Mouse (Mus musculus) monocyte, adult 2 months (primary cell): ENCODE results near the gene Themis3.
"Not testable (repeated sequence)": the region's sequence is repeated elsewhere in the genome, so short reads cannot be mapped to it uniquely, and the experiment has no call there.

ENCODE experiments used
- DNase-seq, 2 experiments: peaks; one replicate each; pipeline ENCODE4 v3.0.0; 2022; ENCODE audit warnings: low spot score in 2 of 2, low read depth in 1 of 2

Gene Themis3

DNA sequence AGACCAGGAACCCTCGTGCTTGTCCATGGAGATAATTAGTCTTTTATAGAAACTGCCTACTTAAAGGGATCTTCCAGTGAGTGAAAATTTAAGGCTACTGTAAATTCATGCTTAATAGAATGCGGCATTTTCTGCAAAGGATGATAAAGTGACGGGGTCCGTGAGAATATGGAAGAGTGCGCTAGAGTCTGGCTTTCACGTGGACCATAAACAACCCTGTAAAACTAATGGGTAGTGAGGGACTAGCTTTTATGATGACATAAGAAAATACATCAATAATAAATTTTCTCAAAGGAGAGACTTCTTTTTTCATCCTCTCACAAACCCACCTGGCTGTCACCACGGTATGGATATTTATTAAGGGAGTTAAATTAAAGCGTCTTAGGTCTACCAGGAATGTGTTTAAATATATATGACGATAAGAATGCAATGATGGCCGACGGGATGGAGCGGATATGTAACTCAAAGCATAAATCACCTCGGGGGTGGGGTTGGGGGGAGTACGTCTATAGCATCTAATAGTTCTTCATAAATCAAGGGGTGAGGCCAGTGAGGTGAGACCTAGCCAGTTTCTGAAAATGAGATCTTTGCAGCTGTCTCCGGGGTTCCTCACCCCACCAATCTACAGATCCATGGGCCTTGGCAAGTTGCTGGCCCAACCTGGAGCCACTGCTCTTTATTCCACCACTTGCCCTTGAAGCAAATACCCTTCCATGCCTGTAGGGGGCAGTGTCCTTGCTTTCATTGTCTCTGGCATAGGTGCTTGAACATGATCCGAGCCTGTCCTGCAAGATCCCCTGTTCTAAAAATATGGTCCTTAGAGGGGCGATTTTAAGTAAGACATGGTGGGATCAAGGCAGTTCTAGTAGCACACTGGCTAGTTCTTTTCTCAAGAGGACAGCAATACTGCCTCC lies 35.8 kb downstream of the Themis3 start:
- DNase-seq: no peak

DNA sequence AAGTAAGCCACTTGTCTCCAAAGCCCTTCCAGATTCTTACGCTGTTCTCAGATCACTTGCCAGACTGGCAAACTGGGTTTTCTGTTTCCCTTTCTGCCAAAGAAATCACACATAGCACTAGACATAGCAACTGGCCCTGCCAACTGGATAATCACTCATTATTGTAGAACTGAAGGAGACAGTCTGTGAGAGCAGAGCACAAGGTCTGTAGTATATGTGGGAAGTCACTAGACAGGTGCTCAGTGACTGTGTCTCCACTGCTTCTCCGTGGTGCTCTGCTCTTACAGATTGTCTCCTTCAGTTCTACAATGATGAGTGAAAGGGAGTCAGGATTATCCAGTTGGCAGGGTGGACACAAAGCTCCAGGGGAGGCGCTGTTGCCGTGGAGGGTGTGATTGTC lies 41.7 kb downstream of the Themis3 start:
- no peak for DNase-seq

GRCm38 (mm10) chr17:66550486-66550885 lies 43.9 kb downstream of the Themis3 start:
- no peak for DNase-seq

DNA sequence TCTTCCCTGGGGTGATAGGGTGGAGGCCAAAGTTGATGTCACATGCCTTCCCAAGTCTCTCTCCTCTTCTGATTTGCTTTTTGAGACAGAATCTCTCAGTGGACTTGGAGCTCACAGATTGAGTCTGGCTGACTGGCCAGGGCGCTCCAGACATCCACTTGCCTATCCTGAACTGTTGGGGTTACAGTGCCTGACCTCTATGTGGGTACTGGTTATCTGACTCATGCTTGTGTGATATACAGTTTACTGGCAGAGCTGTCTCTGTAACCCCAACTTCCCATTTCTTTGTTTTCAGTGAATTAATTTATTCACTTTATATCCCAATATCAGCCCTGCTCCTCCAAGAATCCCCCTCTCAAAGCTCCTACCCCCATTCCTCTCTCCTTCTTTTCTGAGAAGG lies 62.1 kb downstream of the Themis3 start:
- DNase-seq: no peak

GRCm38 (mm10) chr17:66523396-66523795 lies 71.0 kb downstream of the Themis3 start:
- no peak for DNase-seq

- DNase-seq: not testable (repeated sequence)
These were observed 71.8 kb downstream of the Themis3 start for GRCm38 (mm10) chr17:66522631-66523030.

DNA sequence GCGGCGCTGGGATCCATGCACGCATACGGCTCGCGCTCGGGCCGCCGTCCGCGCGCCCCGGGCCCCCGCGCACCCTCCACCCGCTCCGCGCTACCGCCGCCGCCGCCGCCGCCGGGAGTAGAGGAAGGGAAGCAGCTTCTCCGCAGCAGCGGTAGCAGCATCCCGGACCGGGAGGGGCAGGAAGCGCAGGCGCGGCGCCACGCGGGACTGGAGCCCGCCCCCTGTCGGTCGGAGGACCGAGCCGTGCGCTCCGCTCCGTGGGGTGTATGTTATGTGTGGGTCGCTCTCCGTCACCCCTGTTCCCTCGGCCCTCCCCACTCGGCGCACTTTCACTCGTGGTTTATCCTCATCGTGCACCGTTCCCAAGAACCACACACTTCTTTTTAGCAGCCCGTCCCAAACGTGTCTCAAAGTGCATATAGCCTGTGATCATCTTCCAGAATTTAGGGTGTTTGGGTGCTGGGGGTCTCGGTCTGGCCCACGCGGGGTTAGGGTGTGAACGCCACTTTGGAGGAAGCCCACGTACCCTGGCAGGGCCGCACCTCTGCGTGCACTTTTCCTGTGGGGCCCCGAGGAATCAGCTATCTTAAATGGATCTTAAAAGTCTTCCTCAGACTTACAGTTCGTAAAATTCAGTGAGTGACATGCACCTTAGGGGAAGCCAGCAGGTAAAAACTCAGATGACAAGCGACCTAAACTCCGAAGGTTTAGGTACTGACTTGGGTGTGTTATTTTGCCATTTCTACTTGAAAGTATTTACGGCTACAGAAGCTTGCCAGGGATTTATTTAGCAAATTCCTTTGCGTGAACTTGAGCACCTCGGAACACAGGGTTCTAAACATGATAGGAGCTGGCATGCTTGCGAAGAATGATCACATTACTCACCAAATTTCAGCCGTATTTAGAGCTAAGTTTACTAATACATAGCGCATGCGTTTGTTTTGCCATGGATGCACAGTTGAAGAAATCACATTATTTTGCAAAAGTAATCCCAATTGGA lies 74.6 kb downstream of the Themis3 start, which contains the start of gene Rab12:
Gene Rab12 (minus strand): TSS at position 176 of the 1,000 bp plus-strand sequence.
- DNase-seq: peak; percentile 54 to 77

DNA sequence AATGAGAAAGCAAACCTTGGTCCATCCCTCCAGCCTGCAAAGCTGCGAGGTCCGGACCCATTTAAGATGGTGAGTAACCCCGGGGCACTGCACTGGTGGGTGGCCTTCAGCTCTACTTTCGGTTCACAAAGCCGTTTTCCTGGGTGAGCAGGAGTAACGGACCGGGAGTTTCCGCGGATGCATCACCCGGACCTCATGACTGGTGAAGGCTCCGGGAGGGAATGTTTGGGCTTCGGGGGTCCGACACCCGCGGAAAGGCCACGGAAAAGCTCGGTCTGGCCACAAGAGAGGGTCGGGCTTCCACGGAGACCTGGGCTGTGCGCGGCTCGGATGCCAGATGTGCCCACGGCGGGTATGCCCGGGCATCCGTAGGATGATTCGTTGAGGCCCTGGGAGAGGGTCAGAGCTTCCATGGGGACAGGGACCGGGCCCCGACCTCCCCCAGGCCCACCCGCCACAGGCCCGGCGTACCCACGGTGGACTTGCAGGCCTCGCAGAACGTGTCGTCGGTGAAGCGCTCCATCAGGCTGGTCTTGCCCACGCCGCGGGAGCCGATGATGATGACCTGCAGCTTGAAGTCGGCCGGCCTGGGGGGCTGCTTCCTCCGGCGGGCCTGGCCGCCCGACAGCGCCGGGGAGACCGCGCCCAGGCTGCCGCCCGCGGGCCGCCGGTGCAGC lies 75.4 kb downstream of the Themis3 start:
- peak in 1 of 2 experiments; percentile 18 for DNase-seq

GRCm38 (mm10) chr17:66516953-66517352 lies 77.5 kb downstream of the Themis3 start:
- DNase-seq: no peak

DNA sequence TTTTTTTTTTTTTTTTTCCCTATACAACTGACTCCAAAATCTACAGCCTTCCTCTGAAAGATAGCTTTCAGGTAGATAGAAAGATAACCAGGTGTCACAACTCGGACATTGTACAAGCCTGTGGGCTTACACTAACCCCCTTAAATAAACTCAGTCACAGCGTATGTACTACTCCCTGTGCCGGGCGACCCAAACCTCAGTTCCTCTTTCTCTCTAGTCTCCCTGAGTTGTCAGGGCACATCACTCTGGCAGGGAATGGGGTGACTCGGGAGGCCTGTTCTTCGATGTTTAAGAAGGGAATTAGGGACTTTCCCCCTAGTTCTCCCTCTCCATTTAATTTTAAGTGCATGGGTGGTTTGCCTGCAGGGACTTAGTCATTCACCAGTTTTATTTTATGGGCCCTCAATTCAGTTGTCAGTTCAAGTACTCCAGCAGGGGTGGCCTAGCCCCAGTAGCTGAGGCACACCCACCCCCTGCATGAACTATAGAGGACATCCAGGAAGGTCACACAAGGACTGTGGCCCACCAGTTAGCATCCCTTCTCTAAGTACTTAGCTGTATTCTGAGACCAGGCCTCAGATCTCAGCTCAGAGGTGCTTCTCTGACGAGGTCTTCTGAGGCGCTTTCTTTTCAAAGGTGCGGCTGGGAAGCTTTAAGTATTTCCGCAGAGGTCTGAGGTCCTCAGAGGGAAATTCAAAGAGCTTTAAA lies 80.0 kb downstream of the Themis3 start:
- DNase-seq: no peak

DNA sequence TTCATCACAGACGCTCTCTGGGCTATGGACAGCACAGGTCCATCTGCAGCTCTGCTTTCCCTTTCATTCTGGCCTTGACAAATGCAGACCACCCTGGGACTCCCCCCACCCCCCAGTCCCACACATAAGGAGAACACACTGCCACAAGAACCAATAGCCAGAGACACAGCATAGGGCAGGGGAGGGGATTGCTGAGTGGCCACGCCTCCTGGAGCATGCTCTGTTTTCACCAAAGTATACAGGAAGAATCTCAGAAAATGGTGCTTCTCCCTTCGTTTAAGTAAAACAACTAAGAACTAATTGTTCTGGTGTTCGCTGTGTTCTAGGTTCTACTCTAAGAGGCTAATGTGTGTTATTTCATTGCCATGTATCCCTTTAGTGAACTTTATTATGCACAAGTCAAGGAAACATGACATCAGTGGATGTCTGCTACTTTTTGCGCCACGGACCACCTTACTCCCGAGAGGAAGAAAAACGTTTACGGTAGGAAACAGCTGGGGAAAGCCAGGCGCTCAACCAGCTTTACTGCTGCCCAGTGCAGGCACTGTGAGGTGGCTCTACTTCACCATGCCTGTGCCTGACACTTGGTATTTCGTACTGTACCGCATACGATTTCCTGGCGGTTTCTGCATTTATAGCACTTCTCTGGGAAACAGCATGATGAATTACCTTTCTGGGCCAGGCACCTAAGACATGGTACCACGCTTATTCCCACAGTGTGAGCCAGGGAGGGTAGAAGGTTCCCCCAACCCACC lies 82.0 kb downstream of the Themis3 start:
- DNase-seq: no peak

- DNase-seq: no peak
These were observed 84.2 kb downstream of the Themis3 start for GRCm38 (mm10) chr17:66510221-66510683.

DNA sequence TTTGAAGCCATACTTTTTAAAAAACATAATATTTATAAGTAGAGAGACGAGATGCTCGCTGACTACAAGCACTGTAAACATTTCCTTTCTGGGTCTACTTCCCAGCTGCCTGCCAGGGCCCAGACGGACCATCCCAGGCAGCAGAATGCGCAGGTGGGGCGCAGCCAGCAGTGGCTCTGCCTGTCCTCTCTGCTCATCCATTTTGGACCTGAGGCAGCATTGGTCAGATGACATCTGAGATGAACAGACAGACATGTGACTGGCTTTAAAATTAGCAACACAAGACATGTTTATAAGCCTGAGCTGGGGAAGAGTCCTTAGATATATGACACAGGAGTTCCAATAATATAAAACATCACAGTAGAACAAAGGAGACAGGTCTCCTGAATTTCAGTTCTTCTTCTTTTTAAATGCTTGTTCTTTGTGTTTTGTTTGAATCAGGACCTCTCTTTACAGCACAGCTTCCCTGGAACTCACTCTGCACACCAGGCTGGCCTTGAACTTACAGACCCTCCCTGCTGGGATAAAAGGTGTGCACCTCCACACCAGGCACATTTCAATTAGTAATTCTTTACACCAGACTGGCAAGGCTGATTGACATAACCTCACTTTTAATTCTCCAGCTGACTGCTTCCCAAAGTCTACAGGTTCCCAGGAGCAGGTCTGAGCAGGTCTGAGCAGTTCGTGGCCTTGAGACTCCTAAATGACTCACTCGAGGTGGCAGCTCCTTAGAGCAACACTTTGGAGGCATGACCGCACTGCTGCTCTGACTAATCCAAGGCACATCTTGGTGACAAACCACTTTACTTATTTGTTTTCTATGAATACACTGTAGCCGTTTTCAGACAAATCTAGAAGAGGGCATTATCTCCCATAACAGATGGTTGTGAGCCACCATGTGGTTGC lies 87.1 kb downstream of the Themis3 start:
- no peak for DNase-seq

- DNase-seq: no peak
These were observed 89.5 kb downstream of the Themis3 start for GRCm38 (mm10) chr17:66504964-66505363.
